Mouse (Mus musculus) CH12.LX (cell line): ENCODE measurements around the gene Mustn1.

Experiments used
- CTCF ChIP-seq, 2 experiments: IDR thresholded peaks in 1 of 2; conservative IDR thresholded peaks in 1 of 2; 2 replicates each; pipeline ENCODE4 v1.5.1; 2011 to 2012; ENCODE audit warnings: low read depth in 2 of 2, low read length in 2 of 2, improper control_type of control experiment in 1 of 2, inconsistent platforms in 1 of 2, mild to moderate bottlenecking in 1 of 2, moderate library complexity in 1 of 2
- ELF1 ChIP-seq: IDR thresholded peaks from 2 replicates; pipeline ENCODE4 v1.6.1; 2014; ENCODE audit warnings: low read depth, mild to moderate bottlenecking, inconsistent platforms, low read length, improper control_type of control experiment
- GABPA ChIP-seq: IDR thresholded peaks from 2 replicates; pipeline ENCODE4 v1.6.1; 2012; ENCODE audit warnings: low read depth, low read length, improper control_type of control experiment, inconsistent platforms; ENCODE audit not compliant: insufficient replicate concordance
- HCFC1 ChIP-seq: IDR thresholded peaks from 2 replicates; pipeline ENCODE4 v1.6.1; 2012; ENCODE audit warnings: low read depth, mild to moderate bottlenecking, inconsistent platforms, low read length, improper control_type of control experiment
- IRF4 ChIP-seq: IDR thresholded peaks from 2 replicates; pipeline ENCODE4 v1.6.1; 2014; ENCODE audit warnings: low read depth, mild to moderate bottlenecking, inconsistent platforms, low read length, improper control_type of control experiment
- MAX ChIP-seq: IDR thresholded peaks from 2 replicates; pipeline ENCODE4 v1.6.1; 2011; ENCODE audit warnings: low read length, improper control_type of control experiment
- MYC ChIP-seq: IDR thresholded peaks from 2 replicates; pipeline ENCODE4 v1.6.1; 2011; ENCODE audit warnings: low read depth, mild to moderate bottlenecking, improper control_type of control experiment, low read length
- NELFE ChIP-seq: IDR thresholded peaks from 2 replicates; pipeline ENCODE4 v1.6.1; 2011; ENCODE audit warnings: low read depth, low read length, improper control_type of control experiment
- POLR2A ChIP-seq: IDR thresholded peaks from 2 replicates; pipeline ENCODE4 v1.6.1; 2011; ENCODE audit warnings: low read depth, mild to moderate bottlenecking, improper control_type of control experiment, low read length
- TCF12 ChIP-seq: IDR thresholded peaks from 2 replicates; pipeline ENCODE4 v1.6.1; 2014; ENCODE audit warnings: low read depth, mild to moderate bottlenecking, inconsistent platforms, low read length, improper control_type of control experiment
- USF1 ChIP-seq: IDR thresholded peaks from 2 replicates; pipeline ENCODE4 v1.6.1; 2014; ENCODE audit warnings: low read depth, mild to moderate bottlenecking, inconsistent platforms, low read length, improper control_type of control experiment
- ZNF384 ChIP-seq: IDR thresholded peaks from 2 replicates; pipeline ENCODE4 v1.6.1; 2012; ENCODE audit warnings: low read depth, low read length, improper control_type of control experiment, inconsistent platforms

- TF ChIP-seq USF1 (no peak), HCFC1 (no peak), ZNF384 (no peak), POLR2A (no peak), CTCF (conservative IDR thresholded peaks at IDR 0.05 in 1 of 2, IDR thresholded peaks at IDR 0.05 in 1 of 2; ENCODE audit: low read depth in 2 of 2, low read length in 2 of 2) (no peak), IRF4 (no peak), NELFE (no peak), MAX (no peak), GABPA (no peak), ELF1 (no peak), TCF12 (no peak), MYC (no peak)
Observed at GRCm38 (mm10) chr14:30875130-30875865, 3.7 kb upstream of the Mustn1 start.
